Mouse (Mus musculus) limb, embryonic 14.5 days (tissue): Measurements from ENCODE around the gene Rcn1. TPM values are rescaled to one million over a fixed set of nuclear protein-coding genes. Genes with fewer than 3 reads are reported as not detected.

Experiments used
- ATAC-seq: fragments of 200-750 bp; cut with Nextera tagmentation; 2 replicates; pipeline ENCODE4 v1.8.0; 2017; ENCODE audit warnings: low read depth, moderate number of reproducible peaks, moderate TSS enrichment; ENCODE audit not compliant: low FRiP score
- DNase-seq: peaks from one replicate; pipeline ENCODE4 v3.0.0-alpha.2; 2015; ENCODE audit warnings: low spot score
- H3K27ac ChIP-seq: fragments of 300-500 bp; sonication (generic); replicated peaks from 2 replicates; pipeline ENCODE4 v1.5.1; 2014; ENCODE audit warnings: low read depth, mild to moderate bottlenecking, low read length, moderate library complexity, mixed read lengths
- H3K27me3 ChIP-seq: fragments of 300-500 bp; sonication (generic); 2 replicates; pipeline ENCODE4 v1.6.1; 2014; ENCODE audit warnings: low read length, mixed read lengths; ENCODE audit not compliant: control insufficient read depth, insufficient read depth
- H3K36me3 ChIP-seq: fragments of 300-500 bp; sonication (generic); 2 replicates; pipeline ENCODE4 v1.6.1; 2014; ENCODE audit warnings: mild to moderate bottlenecking, low read length, moderate library complexity, mixed read lengths; ENCODE audit not compliant: control insufficient read depth, insufficient read depth
- H3K4me1 ChIP-seq: fragments of 300-500 bp; sonication (generic); 2 replicates; pipeline ENCODE4 v1.6.1; 2014; ENCODE audit warnings: antibody characterized with exemption, low read length, mixed read lengths; ENCODE audit not compliant: control insufficient read depth, insufficient read depth
- H3K4me2 ChIP-seq: fragments of 300-500 bp; sonication (generic); replicated peaks from 2 replicates; pipeline ENCODE4 v1.6.1; 2014; ENCODE audit warnings: low read depth, mild to moderate bottlenecking, low read length, moderate library complexity; ENCODE audit not compliant: severe bottlenecking
- H3K4me3 ChIP-seq: fragments of 300-500 bp; sonication (generic); replicated peaks from 2 replicates; pipeline ENCODE4 v1.5.1; 2014; ENCODE audit warnings: low read length
- H3K9ac ChIP-seq: fragments of 300-500 bp; sonication (generic); 2 replicates; pipeline ENCODE4 v1.6.1; 2014; ENCODE audit warnings: mild to moderate bottlenecking, low read depth, low read length, moderate library complexity; ENCODE audit not compliant: severe bottlenecking
- H3K9me3 ChIP-seq: fragments of 300-500 bp; sonication (generic); 2 replicates; pipeline ENCODE4 v1.6.1; 2016; ENCODE audit warnings: low read length; ENCODE audit not compliant: control insufficient read depth
- POLR2A ChIP-seq: fragments of 200-500 bp; IDR thresholded peaks from 2 replicates; pipeline ENCODE4 v1.8.0; 2012; ENCODE audit warnings: inconsistent platforms, mild to moderate bottlenecking, moderate library complexity, borderline replicate concordance; ENCODE audit not compliant: insufficient read depth, insufficient read length; ENCODE audit errors: extremely low read depth
- WGBS: fragments of 180-500 bp; shearing (Covaris S2); extraction: QIAGEN DNeasy Blood & Tissue Kit; methylation state at CpG from one replicate; pipeline ENCODE4 v1.1.7; 2014; 5-methylcytosine and 5-hydroxymethylcytosine counted together
- polyA plus RNA-seq, 2 experiments: library from polyadenylated mRNA; depleted of rRNA in 1 of 2; stranded (reverse) in 1 of 2; unstranded in 1 of 2; fragments of >200 nt; fragmentation: Nextera tagmentation in 1 of 2; extraction: Ambion mirVana in 1 of 2; gene quantifications; 2 replicates each; pipeline versions ENCODE4 v1.2.1 to v1.2.3; 2012 to 2014

The Rcn1 gene
- polyA plus RNA-seq, 2 experiments, result 185 to 259 TPM

DNA sequence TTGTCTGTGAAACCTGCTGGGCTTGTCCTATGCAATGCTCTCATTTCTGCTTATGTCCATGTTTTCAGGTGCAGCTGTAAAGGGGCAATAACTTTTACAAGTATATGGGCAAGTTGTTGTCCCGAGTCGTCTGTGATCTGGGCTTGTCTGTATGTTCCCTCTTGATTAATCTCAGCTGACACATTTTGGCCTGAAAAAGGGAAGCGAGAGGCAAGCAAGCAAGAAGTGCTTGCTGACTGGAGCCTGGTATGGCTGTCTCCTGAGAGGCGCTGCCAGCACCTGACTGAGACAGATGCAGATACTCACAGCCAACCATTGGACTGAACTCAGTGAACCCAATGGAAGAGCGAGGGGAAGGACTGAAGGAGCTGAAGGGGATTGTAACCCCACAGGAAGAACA is 18.5 kb upstream of the Rcn1 start:
- Histone ChIP-seq H3K36me3 (no peaks in the 10 kb centered on the region), H3K4me1 (peaks cover 9% of the 10 kb centered on the region; the same call in 1 of the 2 replicates), H3K4me2 (no peak overlapping the region), H3K9ac (no peak overlapping the region), H3K4me3 (no peak overlapping the region), H3K9me3 (no peaks in the 10 kb centered on the region), H3K27ac (no peak overlapping the region; the same call in 1 of the 2 replicates), H3K27me3 (no peaks in the 10 kb centered on the region)
- WGBS, result 40% methylated on average over 5 of the region's 5 CpGs
- no peak for DNase-seq
- no peak for TF ChIP-seq POLR2A
- ATAC-seq, result no peak

DNA sequence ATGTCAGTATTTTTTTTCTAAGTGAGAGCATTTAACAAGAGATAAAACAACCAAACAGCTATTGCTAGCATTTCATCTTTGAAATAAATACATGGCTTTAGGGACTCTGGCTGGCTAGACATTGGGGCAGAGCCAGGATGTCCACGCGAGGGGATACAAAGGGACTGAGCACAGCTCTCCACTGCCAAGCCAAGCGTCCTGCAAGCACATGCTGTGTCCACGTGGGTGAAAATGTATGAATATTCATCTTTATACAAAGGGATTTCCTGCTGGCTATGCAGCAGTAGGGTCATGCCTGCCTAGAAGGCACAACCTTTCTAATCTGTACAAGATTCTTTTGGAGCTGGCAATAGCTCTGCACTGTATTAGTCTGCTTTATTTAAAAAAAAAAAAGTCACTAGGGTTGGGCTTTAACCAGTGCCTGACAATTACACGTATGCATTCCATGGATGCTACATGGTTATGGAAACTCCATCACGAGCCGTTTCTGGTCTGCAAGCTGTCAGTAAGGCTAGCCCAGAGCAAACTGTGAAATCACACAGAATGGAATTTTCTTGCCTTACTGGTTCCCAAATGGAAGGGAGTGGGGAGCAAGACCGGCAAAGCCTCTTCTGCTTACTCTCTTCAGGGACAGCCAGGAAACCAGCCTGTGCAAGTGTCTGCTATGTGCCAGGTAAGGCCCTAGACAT is 17.7 kb upstream of the Rcn1 start:
- H3K9me3 ChIP-seq, result no peaks in the 10 kb centered on the region
- H3K4me1 ChIP-seq, result peaks cover 9% of the 10 kb centered on the region; the same call in 1 of the 2 replicates
- no peaks in the 10 kb centered on the region for H3K36me3 ChIP-seq
- no peak overlapping the region for H3K4me2 ChIP-seq
- H3K4me3 ChIP-seq, result no peak overlapping the region
- no peaks in the 10 kb centered on the region for H3K27me3 ChIP-seq
- WGBS, result 62% methylated on average over 8 of the region's 8 CpGs
- no peak for TF ChIP-seq POLR2A
- DNase-seq, result no peak
- no peak overlapping the region for H3K27ac ChIP-seq
- no peak for ATAC-seq
- H3K9ac ChIP-seq, result no peak overlapping the region

DNA sequence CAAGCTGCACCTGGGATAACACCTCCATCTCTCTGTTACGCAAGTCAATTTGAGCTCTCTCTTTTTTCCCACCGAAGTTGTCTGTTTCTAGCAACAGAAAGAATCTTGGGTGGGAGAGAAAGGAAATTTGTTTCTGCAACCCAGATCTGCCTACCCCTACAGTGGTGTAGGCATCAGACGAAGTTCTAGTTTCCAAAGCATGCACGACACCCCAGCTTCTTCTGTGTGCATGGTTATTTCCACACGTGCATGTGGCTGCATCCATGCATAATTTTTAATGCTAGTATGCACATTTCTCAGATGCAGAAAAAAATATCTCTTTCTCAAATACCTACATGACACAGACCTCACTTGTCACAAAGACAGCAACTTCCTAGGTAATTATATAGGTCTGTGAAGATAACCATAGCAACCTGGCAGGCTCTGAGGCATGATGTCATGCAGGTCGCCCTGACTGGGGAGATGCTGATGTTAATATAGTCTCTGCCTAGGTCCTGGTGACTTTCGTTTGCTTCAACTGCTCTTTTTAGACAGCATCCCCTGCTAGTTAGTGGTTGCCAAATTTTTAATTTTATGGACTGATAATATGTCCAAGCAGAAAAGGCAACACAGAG is 17.0 kb upstream of the Rcn1 start:
- DNase-seq, result no peak
- Histone ChIP-seq H3K27ac (no peak overlapping the region), H3K4me2 (no peak overlapping the region), H3K9ac (no peak overlapping the region), H3K9me3 (no peaks in the 10 kb centered on the region), H3K4me3 (no peak overlapping the region), H3K4me1 (peaks cover 9% of the 10 kb centered on the region; the same call in 1 of the 2 replicates), H3K36me3 (no peaks in the 10 kb centered on the region), H3K27me3 (no peaks in the 10 kb centered on the region)
- no peak for TF ChIP-seq POLR2A
- 55% methylated on average over 7 of the region's 7 CpGs for WGBS
- ATAC-seq, result no peak

DNA sequence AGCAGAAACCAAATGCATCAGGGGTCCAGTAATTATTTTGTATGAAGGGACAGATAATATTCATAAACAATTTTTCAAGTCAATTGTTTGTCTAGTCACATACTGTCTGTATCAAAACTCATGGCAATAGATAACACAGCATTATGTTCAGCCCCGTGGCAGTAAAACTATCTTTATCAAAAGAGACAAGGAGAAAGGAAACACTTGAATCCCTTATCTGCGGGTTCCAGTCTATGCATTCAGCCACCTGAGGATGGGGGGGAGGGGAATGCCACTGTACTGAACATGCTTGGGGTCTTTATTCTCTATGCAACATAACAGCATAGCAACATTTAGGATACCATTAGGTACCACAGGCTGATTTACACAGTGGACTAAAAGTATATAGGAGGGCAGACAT is 15.2 kb upstream of the Rcn1 start:
- Histone ChIP-seq H3K9ac (no peak overlapping the region), H3K4me1 (peaks cover 9% of the 10 kb centered on the region; the same call in 1 of the 2 replicates), H3K9me3 (no peaks in the 10 kb centered on the region), H3K27ac (no peak overlapping the region), H3K4me3 (no peak overlapping the region), H3K4me2 (no peak overlapping the region), H3K36me3 (no peaks in the 10 kb centered on the region), H3K27me3 (no peaks in the 10 kb centered on the region)
- TF ChIP-seq POLR2A, result no peak
- WGBS, result 88% methylated on average over 2 of the region's 2 CpGs
- ATAC-seq (no peak), DNase-seq (no peak)

DNA sequence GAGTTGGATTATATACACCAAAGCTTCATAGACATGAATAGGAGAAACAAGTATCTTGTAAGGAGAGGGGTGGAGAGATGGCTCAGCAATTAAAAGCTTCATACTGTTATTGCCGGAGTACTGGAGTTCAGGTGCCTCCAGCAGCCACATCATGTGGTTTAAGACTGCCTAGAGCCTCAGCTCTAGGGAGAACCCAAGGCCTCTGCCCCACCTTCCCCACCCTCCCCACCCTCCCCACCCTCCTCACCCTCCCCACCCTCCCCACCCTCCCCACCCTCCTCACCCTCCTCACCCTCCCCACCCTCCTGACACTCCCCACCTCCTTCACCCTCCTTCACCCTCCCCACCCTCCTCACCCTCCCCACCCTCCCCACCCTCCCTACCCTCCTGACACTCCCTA is 10.1 kb upstream of the Rcn1 start:
- Histone ChIP-seq H3K4me2 (no peak overlapping the region), H3K4me1 (no peaks in the 10 kb centered on the region), H3K9ac (no peak overlapping the region), H3K27ac (no peak overlapping the region), H3K4me3 (no peak overlapping the region), H3K36me3 (no peaks in the 10 kb centered on the region), H3K9me3 (no peaks in the 10 kb centered on the region), H3K27me3 (no peaks in the 10 kb centered on the region)
- no peak for DNase-seq
- WGBS, result 94% methylated on average over 1 of the region's 1 CpGs
- ATAC-seq, result no peak
- no peak for TF ChIP-seq POLR2A

DNA sequence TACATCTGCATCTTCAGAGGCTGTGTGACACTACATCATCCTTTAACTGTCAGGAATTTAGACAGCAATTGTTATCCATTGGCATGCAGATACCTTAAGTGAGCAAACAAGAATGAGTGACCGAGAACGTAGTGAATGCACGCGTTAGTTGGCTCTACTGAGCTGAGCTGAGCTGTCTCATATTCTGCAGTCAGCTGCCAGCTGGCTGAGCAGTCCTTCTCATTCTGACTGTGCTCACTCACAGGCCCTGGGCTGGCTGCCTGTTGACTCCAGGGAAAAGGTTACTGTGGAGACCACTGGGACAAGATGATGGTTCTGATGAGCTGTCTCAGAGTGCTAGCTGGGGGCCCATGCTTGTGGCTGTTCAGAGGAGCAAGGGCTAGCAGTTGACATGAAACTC is 9.4 kb upstream of the Rcn1 start:
- WGBS, result 74% methylated on average over 4 of the region's 4 CpGs
- H3K4me1 ChIP-seq, result no peaks in the 10 kb centered on the region
- H3K27me3 ChIP-seq, result no peaks in the 10 kb centered on the region
- no peak for ATAC-seq
- H3K4me3 ChIP-seq, result no peak overlapping the region
- TF ChIP-seq POLR2A, result no peak
- no peak overlapping the region for H3K4me2 ChIP-seq
- no peaks in the 10 kb centered on the region for H3K9me3 ChIP-seq
- H3K9ac ChIP-seq, result no peak overlapping the region
- H3K27ac ChIP-seq, result no peak overlapping the region
- no peaks in the 10 kb centered on the region for H3K36me3 ChIP-seq
- DNase-seq, result no peak
